Mouse (Mus musculus): Measurements from ENCODE around the gene Olfr1120. TPM values are rescaled to one million over a fixed set of nuclear protein-coding genes. Genes with fewer than 3 reads are reported as not detected.
"Not testable (repeated sequence)": the region's sequence is repeated elsewhere in the genome, so short reads cannot be mapped to it uniquely, and the experiment has no call there.

The Olfr1120 gene
- total and polyA plus RNA-seq, 3 experiments: not detected

DNA sequence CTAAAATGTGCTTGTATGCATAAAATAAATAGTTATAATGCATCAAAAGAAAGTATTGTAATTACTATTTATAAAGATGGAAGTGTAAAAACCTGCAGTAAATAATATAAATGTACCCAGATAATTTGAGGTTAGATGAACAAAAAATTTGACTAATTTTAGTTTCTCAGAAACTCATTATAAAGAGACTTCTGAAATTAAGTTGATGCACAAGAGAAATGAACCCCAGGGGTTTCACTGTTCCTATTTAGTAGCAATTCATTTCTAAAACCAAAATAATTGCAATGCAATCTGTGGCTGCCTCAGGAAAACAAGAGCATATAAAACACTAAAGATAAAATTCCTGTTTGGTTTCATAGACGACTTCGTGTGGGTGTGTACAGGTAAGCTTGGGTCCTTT is 30.9 kb downstream of the Olfr1120 start, which contains the start of gene Olfr1122:
Gene Olfr1122 (plus strand): TSS at position 301 of the 400 bp plus-strand sequence.
- WGBS: 77% methylated on average over 2 of the region's 2 CpGs
- no peaks in the 10 kb centered on the region for H3K4me1 ChIP-seq (ENCODE audit: control insufficient read depth, insufficient read depth, low read length)
- no peak within 1 kb of the TSS for H3K4me3 ChIP-seq
- H3K9ac ChIP-seq (ENCODE audit: low read depth, low read length): no peak within 1 kb of the TSS
- DNase-seq: no peak
- H3K79me2 ChIP-seq (replicated peaks; ENCODE audit: control insufficient read depth, insufficient read depth, low read length): no peaks in the 10 kb centered on the region
- H3K27ac ChIP-seq: no peak within 1 kb of the TSS
- no peaks in the 10 kb centered on the region for H3K27me3 ChIP-seq (ENCODE audit: control insufficient read depth, insufficient read depth, low read length)
- H3K36me3 ChIP-seq (ENCODE audit: control insufficient read depth, insufficient read depth, low read length): no peaks in the 10 kb centered on the region
- no peak for TF ChIP-seq EP300 (IDR thresholded peaks at IDR 0.05; ENCODE audit: insufficient read depth, low read depth, low read length)
- no peak for TF ChIP-seq CTCF (IDR thresholded peaks at IDR 0.05)
- TF ChIP-seq POLR2A (IDR thresholded peaks at IDR 0.05; ENCODE audit: insufficient read depth, low read depth, low read length): no peak
- intact Hi-C loops (cut with DNase I): no loop called here

DNA sequence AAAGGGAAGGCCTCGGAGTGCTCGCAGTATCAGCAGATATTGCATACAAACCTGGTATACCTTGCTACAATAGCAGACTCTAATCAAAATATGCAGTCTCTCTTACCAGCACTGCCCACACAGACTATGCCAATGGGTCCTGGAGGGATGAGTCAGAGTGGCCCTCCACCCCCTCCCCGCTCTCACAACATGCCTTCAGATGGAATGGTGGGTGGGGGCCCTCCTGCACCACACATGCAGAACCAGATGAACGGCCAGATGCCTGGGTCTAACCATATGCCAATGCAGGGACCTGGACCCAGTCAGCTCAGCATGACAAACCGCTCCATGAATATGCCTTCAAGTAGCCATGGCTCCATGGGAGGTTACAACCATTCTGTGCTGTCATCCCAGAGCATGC is 39.0 kb downstream of the Olfr1120 start:
- H3K27me3 ChIP-seq (ENCODE audit: control insufficient read depth, insufficient read depth, low read length); H3K4me1 ChIP-seq (ENCODE audit: control insufficient read depth, insufficient read depth, low read length); H3K79me2 ChIP-seq (replicated peaks; ENCODE audit: control insufficient read depth, insufficient read depth, low read length); DNase-seq; intact Hi-C loops (cut with DNase I); H3K9ac ChIP-seq (ENCODE audit: low read depth, low read length); H3K27ac ChIP-seq; H3K4me3 ChIP-seq; H3K36me3 ChIP-seq (ENCODE audit: control insufficient read depth, insufficient read depth, low read length): not testable (repeated sequence)
- WGBS: 81% methylated on average over 5 of the region's 5 CpGs

DNA sequence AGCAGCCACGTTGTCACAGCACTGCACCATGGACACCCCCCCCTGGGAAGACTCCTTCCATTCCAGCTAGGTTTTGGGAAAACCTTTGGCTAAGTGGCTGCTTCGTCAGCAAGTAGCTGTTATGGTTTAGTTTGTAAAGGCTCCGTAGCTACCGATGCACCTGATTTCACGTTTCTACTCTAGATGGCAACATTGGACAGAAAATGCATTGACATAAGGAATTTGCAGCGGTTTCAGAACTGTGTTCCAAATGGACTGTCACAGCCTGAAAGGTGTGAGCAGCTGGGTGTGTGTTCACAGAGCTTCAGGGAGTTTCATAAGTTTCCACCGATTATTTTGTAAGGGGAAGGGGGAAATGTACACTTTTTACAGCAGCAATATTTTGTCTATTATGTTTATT is 40.1 kb downstream of the Olfr1120 start:
- H3K79me2 ChIP-seq (replicated peaks; ENCODE audit: control insufficient read depth, insufficient read depth, low read length); H3K4me1 ChIP-seq (ENCODE audit: control insufficient read depth, insufficient read depth, low read length); H3K27ac ChIP-seq; H3K9ac ChIP-seq (ENCODE audit: low read depth, low read length); H3K27me3 ChIP-seq (ENCODE audit: control insufficient read depth, insufficient read depth, low read length); H3K36me3 ChIP-seq (ENCODE audit: control insufficient read depth, insufficient read depth, low read length); intact Hi-C loops (cut with DNase I); DNase-seq; H3K4me3 ChIP-seq: not testable (repeated sequence)
- 70% methylated on average over 7 of the region's 7 CpGs for WGBS
- peak; percentile 31 for TF ChIP-seq CTCF (IDR thresholded peaks at IDR 0.05)

Other genes with a start within 250 kb of the Olfr1120 start
- not detected for gene Olfr259, start 240.2 kb upstream of the Olfr1120 start, total RNA-seq (2021)
- gene Olfr259, start 240.2 kb upstream of the Olfr1120 start, polyA plus RNA-seq (2012; rRNA removed): not detected in 2 replicates
- gene Olfr1110, start 214.5 kb upstream of the Olfr1120 start, total RNA-seq (2021): not detected
- gene Olfr1110, start 214.5 kb upstream of the Olfr1120 start, polyA plus RNA-seq (2012; rRNA removed): not detected in 2 replicates
- not detected for gene Olfr1111, start 202.2 kb upstream of the Olfr1120 start, total RNA-seq (2021)
- not detected in 2 replicates for gene Olfr1111, start 202.2 kb upstream of the Olfr1120 start, polyA plus RNA-seq (2012; rRNA removed)
- not detected for gene Olfr1112, start 167.0 kb upstream of the Olfr1120 start, total RNA-seq (2021)
- gene Olfr1112, start 167.0 kb upstream of the Olfr1120 start, polyA plus RNA-seq (2012; rRNA removed): not detected in 2 replicates
- gene Olfr1113, start 145.8 kb upstream of the Olfr1120 start, total RNA-seq (2021): not detected
- gene Olfr1113, start 145.8 kb upstream of the Olfr1120 start, polyA plus RNA-seq (2012; rRNA removed): not detected in 2 replicates
- not detected for gene Olfr1115, start 106.8 kb upstream of the Olfr1120 start, total RNA-seq (2021)
- not detected in 2 replicates for gene Olfr1115, start 106.8 kb upstream of the Olfr1120 start, polyA plus RNA-seq (2012; rRNA removed)
- not detected for gene Olfr1116, start 87.3 kb upstream of the Olfr1120 start, total RNA-seq (2021)
- gene Olfr1116, start 87.3 kb upstream of the Olfr1120 start, polyA plus RNA-seq (2012; rRNA removed): not detected in 2 replicates
- gene Olfr1118, start 47.2 kb upstream of the Olfr1120 start, total RNA-seq (2021): not detected
- not detected in 2 replicates for gene Olfr1118, start 47.2 kb upstream of the Olfr1120 start, polyA plus RNA-seq (2012; rRNA removed)
- gene Olfr1121, start 15.1 kb downstream of the Olfr1120 start, total RNA-seq (2021): not detected
- not detected in 2 replicates for gene Olfr1121, start 15.1 kb downstream of the Olfr1120 start, polyA plus RNA-seq (2012; rRNA removed)
- not detected for gene Olfr1122, start 31.0 kb downstream of the Olfr1120 start, total RNA-seq (2021)
- gene Olfr1122, start 31.0 kb downstream of the Olfr1120 start, polyA plus RNA-seq (2012; rRNA removed): not detected in 2 replicates
- not detected for gene Olfr1123, start 61.8 kb downstream of the Olfr1120 start, total RNA-seq (2021)
- gene Olfr1123, start 61.8 kb downstream of the Olfr1120 start, polyA plus RNA-seq (2012; rRNA removed): not detected in 2 replicates
- gene Olfr1124, start 75.5 kb downstream of the Olfr1120 start, total RNA-seq (2021): not detected
- gene Olfr1124, start 75.5 kb downstream of the Olfr1120 start, polyA plus RNA-seq (2012; rRNA removed): not detected in 2 replicates
- not detected for gene Olfr1126, start 99.1 kb downstream of the Olfr1120 start, total RNA-seq (2021)
- gene Olfr1126, start 99.1 kb downstream of the Olfr1120 start, polyA plus RNA-seq (2012; rRNA removed): not detected in 2 replicates
- not detected for gene Pramel7, start 142.3 kb downstream of the Olfr1120 start, total RNA-seq (2021)
- gene Pramel7, start 142.3 kb downstream of the Olfr1120 start, polyA plus RNA-seq (2012; rRNA removed): not detected in 2 replicates
- not detected for gene Pramel6, start 151.8 kb downstream of the Olfr1120 start, total RNA-seq (2021)
- not detected in 2 replicates for gene Pramel6, start 151.8 kb downstream of the Olfr1120 start, polyA plus RNA-seq (2012; rRNA removed)
- gene Olfr153, start 177.0 kb downstream of the Olfr1120 start, total RNA-seq (2021): not detected
- gene Olfr153, start 177.0 kb downstream of the Olfr1120 start, polyA plus RNA-seq (2012; rRNA removed): 0.08 TPM in 1 of 2 replicates, not detected in the other
- gene Olfr1128, start 190.7 kb downstream of the Olfr1120 start, total RNA-seq (2021): not detected
- not detected in 2 replicates for gene Olfr1128, start 190.7 kb downstream of the Olfr1120 start, polyA plus RNA-seq (2012; rRNA removed)
- gene Olfr1129, start 219.1 kb downstream of the Olfr1120 start, total RNA-seq (2021): not detected
- gene Olfr1129, start 219.1 kb downstream of the Olfr1120 start, polyA plus RNA-seq (2012; rRNA removed): not detected in 2 replicates

Measured in heart, adult 2 months (tissue).